Mouse (Mus musculus) thymus, adult 2 months (tissue): ENCODE results near the gene Zkscan6.

Source experiments
- CTCF ChIP-seq: fragments of 200-500 bp; IDR thresholded peaks from 2 replicates; pipeline ENCODE4 v1.5.1; 2012; ENCODE audit warnings: mild to moderate bottlenecking, control low read depth, low read length, moderate library complexity, borderline replicate concordance; ENCODE audit not compliant: control insufficient read depth, poor library complexity, insufficient read depth; ENCODE audit errors: extremely low read depth
- POLR2A ChIP-seq: fragments of 200-500 bp; IDR thresholded peaks from 2 replicates; pipeline ENCODE4 v1.6.1; 2012; ENCODE audit warnings: mild to moderate bottlenecking, low read length, control low read depth, moderate library complexity; ENCODE audit not compliant: control insufficient read depth, poor library complexity, insufficient read depth; ENCODE audit errors: extremely low read depth

DNA sequence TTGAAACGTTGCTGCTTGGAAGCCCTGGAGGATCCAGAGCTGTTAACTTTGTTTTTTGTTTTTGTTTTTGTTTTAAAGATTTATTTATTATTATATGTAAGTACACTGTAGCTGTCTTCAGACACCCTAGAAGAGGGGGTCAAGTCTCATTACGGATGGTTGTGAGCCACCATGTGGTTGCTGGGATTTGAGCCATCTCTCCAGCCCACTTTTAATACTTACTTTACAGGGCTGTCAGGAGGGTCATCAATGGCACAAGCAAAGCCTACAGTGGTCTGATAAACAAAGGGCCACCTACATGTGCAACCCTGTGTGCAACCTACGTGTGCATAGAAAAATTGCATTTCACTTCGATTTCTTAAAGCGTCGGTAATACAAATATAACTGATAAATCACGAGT, 626 bp downstream of the Zkscan6 start:
- no peak for TF ChIP-seq CTCF
- no peak for TF ChIP-seq POLR2A
